Mouse (Mus musculus): Measurements from ENCODE around the gene Gpr137c. TPM values are rescaled to one million over a fixed set of nuclear protein-coding genes. Genes with fewer than 3 reads are reported as not detected.

Gpr137c gene
- polyA plus RNA-seq, 1 experiment, result 2.2 TPM

- H3K36me3 ChIP-seq (ENCODE audit: control insufficient read depth, insufficient read depth, low read length, poor library complexity, severe bottlenecking), result no peaks in the 10 kb centered on the region
- H3K4me1 ChIP-seq (ENCODE audit: control insufficient read depth, insufficient read depth, low read length), result no peaks in the 10 kb centered on the region
- H3K27me3 ChIP-seq (ENCODE audit: control insufficient read depth, insufficient read depth, low read length, poor library complexity, severe bottlenecking), result no peaks in the 10 kb centered on the region
- H3K4me3 ChIP-seq (ENCODE audit: low read depth, low read length), result no peak overlapping the region
- H3K9me3 ChIP-seq (replicated peaks; ENCODE audit: control insufficient read depth, insufficient read depth, low read length, poor library complexity, severe bottlenecking), result no peaks in the 10 kb centered on the region
- TF ChIP-seq EP300 (IDR thresholded peaks at IDR 0.05; ENCODE audit: insufficient read depth, low read depth, low read length) (no peak), CTCF (IDR thresholded peaks at IDR 0.05; ENCODE audit: low read depth, low read length) (no peak), POLR2A (IDR thresholded peaks at IDR 0.05; ENCODE audit: insufficient read depth, low read length) (no peak)
- H3K27ac ChIP-seq (ENCODE audit: insufficient read depth, low read length), result no peak overlapping the region
- no peak overlapping the region for H3K9ac ChIP-seq (ENCODE audit: low read depth, poor library complexity, severe bottlenecking)
Measured at GRCm38 (mm10) chr14:45251548-45252076, 32.1 kb downstream of the Gpr137c start.

GRCm38 (mm10) chr14:45263831-45264592 is 44.5 kb downstream of the Gpr137c start:
- Histone ChIP-seq H3K36me3 (ENCODE audit: control insufficient read depth, insufficient read depth, low read length, poor library complexity, severe bottlenecking) (no peaks in the 10 kb centered on the region), H3K4me3 (ENCODE audit: low read depth, low read length) (no peak overlapping the region), H3K4me1 (ENCODE audit: control insufficient read depth, insufficient read depth, low read length) (no peaks in the 10 kb centered on the region), H3K9ac (ENCODE audit: low read depth, poor library complexity, severe bottlenecking) (no peak overlapping the region), H3K9me3 (replicated peaks; ENCODE audit: control insufficient read depth, insufficient read depth, low read length, poor library complexity, severe bottlenecking) (no peaks in the 10 kb centered on the region), H3K27ac (ENCODE audit: insufficient read depth, low read length) (no peak overlapping the region), H3K27me3 (ENCODE audit: control insufficient read depth, insufficient read depth, low read length, poor library complexity, severe bottlenecking) (no peaks in the 10 kb centered on the region)
- TF ChIP-seq EP300 (IDR thresholded peaks at IDR 0.05; ENCODE audit: insufficient read depth, low read depth, low read length), result no peak
- no peak for TF ChIP-seq CTCF (IDR thresholded peaks at IDR 0.05; ENCODE audit: low read depth, low read length)
- no peak for TF ChIP-seq POLR2A (IDR thresholded peaks at IDR 0.05; ENCODE audit: insufficient read depth, low read length)

GRCm38 (mm10) chr14:45275816-45276215 is 56.3 kb downstream of the Gpr137c start:
- TF ChIP-seq EP300 (IDR thresholded peaks at IDR 0.05; ENCODE audit: insufficient read depth, low read depth, low read length) (no peak), POLR2A (IDR thresholded peaks at IDR 0.05; ENCODE audit: insufficient read depth, low read length) (no peak), CTCF (IDR thresholded peaks at IDR 0.05; ENCODE audit: low read depth, low read length) (no peak)
- Histone ChIP-seq H3K4me1 (ENCODE audit: control insufficient read depth, insufficient read depth, low read length) (no peaks in the 10 kb centered on the region), H3K4me3 (ENCODE audit: low read depth, low read length) (no peak overlapping the region), H3K9ac (ENCODE audit: low read depth, poor library complexity, severe bottlenecking) (no peak overlapping the region), H3K27me3 (ENCODE audit: control insufficient read depth, insufficient read depth, low read length, poor library complexity, severe bottlenecking) (no peaks in the 10 kb centered on the region), H3K9me3 (replicated peaks; ENCODE audit: control insufficient read depth, insufficient read depth, low read length, poor library complexity, severe bottlenecking) (no peaks in the 10 kb centered on the region), H3K36me3 (ENCODE audit: control insufficient read depth, insufficient read depth, low read length, poor library complexity, severe bottlenecking) (no peaks in the 10 kb centered on the region), H3K27ac (ENCODE audit: insufficient read depth, low read length) (no peak overlapping the region)

- no peak overlapping the region for H3K27ac ChIP-seq (ENCODE audit: insufficient read depth, low read length)
- no peaks in the 10 kb centered on the region for H3K27me3 ChIP-seq (ENCODE audit: control insufficient read depth, insufficient read depth, low read length, poor library complexity, severe bottlenecking)
- TF ChIP-seq CTCF (IDR thresholded peaks at IDR 0.05; ENCODE audit: low read depth, low read length) (no peak), EP300 (IDR thresholded peaks at IDR 0.05; ENCODE audit: insufficient read depth, low read depth, low read length) (no peak), POLR2A (IDR thresholded peaks at IDR 0.05; ENCODE audit: insufficient read depth, low read length) (no peak)
- no peak overlapping the region for H3K4me3 ChIP-seq (ENCODE audit: low read depth, low read length)
- H3K9ac ChIP-seq (ENCODE audit: low read depth, poor library complexity, severe bottlenecking), result no peak overlapping the region
- no peaks in the 10 kb centered on the region for H3K9me3 ChIP-seq (replicated peaks; ENCODE audit: control insufficient read depth, insufficient read depth, low read length, poor library complexity, severe bottlenecking)
- no peaks in the 10 kb centered on the region for H3K4me1 ChIP-seq (ENCODE audit: control insufficient read depth, insufficient read depth, low read length)
- peaks cover 2% of the 10 kb centered on the region; the same call in 1 of the 2 replicates for H3K36me3 ChIP-seq (ENCODE audit: control insufficient read depth, insufficient read depth, low read length, poor library complexity, severe bottlenecking)
Measured at GRCm38 (mm10) chr14:45282066-45282465, 62.5 kb downstream of the Gpr137c start.

GRCm38 (mm10) chr14:45291608-45292007 is 72.1 kb downstream of the Gpr137c start:
- peaks cover 7% of the 10 kb centered on the region for H3K36me3 ChIP-seq (ENCODE audit: control insufficient read depth, insufficient read depth, low read length, poor library complexity, severe bottlenecking)
- no peak overlapping the region for H3K9ac ChIP-seq (ENCODE audit: low read depth, poor library complexity, severe bottlenecking)
- no peaks in the 10 kb centered on the region for H3K4me1 ChIP-seq (ENCODE audit: control insufficient read depth, insufficient read depth, low read length)
- TF ChIP-seq EP300 (IDR thresholded peaks at IDR 0.05; ENCODE audit: insufficient read depth, low read depth, low read length) (no peak), CTCF (IDR thresholded peaks at IDR 0.05; ENCODE audit: low read depth, low read length) (no peak), POLR2A (IDR thresholded peaks at IDR 0.05; ENCODE audit: insufficient read depth, low read length) (no peak)
- no peaks in the 10 kb centered on the region for H3K9me3 ChIP-seq (replicated peaks; ENCODE audit: control insufficient read depth, insufficient read depth, low read length, poor library complexity, severe bottlenecking)
- H3K27ac ChIP-seq (ENCODE audit: insufficient read depth, low read length), result no peak overlapping the region
- no peaks in the 10 kb centered on the region for H3K27me3 ChIP-seq (ENCODE audit: control insufficient read depth, insufficient read depth, low read length, poor library complexity, severe bottlenecking)
- no peak overlapping the region for H3K4me3 ChIP-seq (ENCODE audit: low read depth, low read length)

- no peak for TF ChIP-seq EP300 (IDR thresholded peaks at IDR 0.05; ENCODE audit: insufficient read depth, low read depth, low read length)
- no peak for TF ChIP-seq POLR2A (IDR thresholded peaks at IDR 0.05; ENCODE audit: insufficient read depth, low read length)
- no peak for TF ChIP-seq CTCF (IDR thresholded peaks at IDR 0.05; ENCODE audit: low read depth, low read length)
- H3K9ac ChIP-seq (ENCODE audit: low read depth, poor library complexity, severe bottlenecking), result no peak overlapping the region
- H3K36me3 ChIP-seq (ENCODE audit: control insufficient read depth, insufficient read depth, low read length, poor library complexity, severe bottlenecking), result peaks cover 14% of the 10 kb centered on the region
- no peaks in the 10 kb centered on the region for H3K9me3 ChIP-seq (replicated peaks; ENCODE audit: control insufficient read depth, insufficient read depth, low read length, poor library complexity, severe bottlenecking)
- H3K4me1 ChIP-seq (ENCODE audit: control insufficient read depth, insufficient read depth, low read length), result no peaks in the 10 kb centered on the region
- no peak overlapping the region for H3K27ac ChIP-seq (ENCODE audit: insufficient read depth, low read length)
- no peaks in the 10 kb centered on the region for H3K27me3 ChIP-seq (ENCODE audit: control insufficient read depth, insufficient read depth, low read length, poor library complexity, severe bottlenecking)
- no peak overlapping the region for H3K4me3 ChIP-seq (ENCODE audit: low read depth, low read length)
Measured at GRCm38 (mm10) chr14:45303939-45304338, 84.4 kb downstream of the Gpr137c start.
